Mouse (Mus musculus) central nervous system, embryonic 14 days (tissue): ENCODE results near the gene Olfr146. TPM values are rescaled to one million over a fixed set of nuclear protein-coding genes. Genes with fewer than 3 reads are reported as not detected.

Source experiments
- polyA plus RNA-seq: library from polyadenylated mRNA; depleted of rRNA; stranded (reverse); fragments of >200 nt; gene quantifications from 2 replicates; pipeline ENCODE4 v1.2.3, GENCODE M21; 2012; rRNA removed

Olfr146 gene
- not detected in 2 replicates for polyA plus RNA-seq

GRCm38 (mm10) chr9:39023277-39023676 is at the start of gene Olfr146:
Gene Olfr146 (minus strand): TSS chr9:39023377.

GRCm38 (mm10) chr9:39064851-39065250 is 41.7 kb upstream of the Olfr146 start, which contains the start of gene Olfr937:
Gene Olfr937 (minus strand): TSS chr9:39064951.

DNA sequence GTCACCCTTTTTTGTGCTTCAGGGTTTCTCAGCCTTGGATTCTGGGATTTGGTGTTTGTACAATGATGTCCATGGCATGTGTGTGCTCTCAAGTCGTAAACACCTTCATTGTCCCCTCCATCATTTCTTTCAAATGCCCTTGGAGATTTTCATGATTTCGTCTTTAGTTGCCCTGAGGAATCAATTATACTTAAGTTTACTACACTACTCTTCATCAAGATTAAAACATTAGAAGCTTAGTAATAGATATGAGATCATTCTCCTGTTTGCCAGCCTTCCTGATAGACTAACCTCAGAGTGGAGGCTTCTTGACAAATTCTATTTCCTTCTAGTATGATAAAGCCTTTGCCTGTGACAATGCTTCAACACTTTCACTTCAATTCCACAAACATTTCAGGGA is 23.6 kb downstream of the Olfr146 start, which contains the start of gene Olfr935:
Gene Olfr935, minus strand, starts transcription at position 101 of the 400 bp plus-strand sequence.

DNA sequence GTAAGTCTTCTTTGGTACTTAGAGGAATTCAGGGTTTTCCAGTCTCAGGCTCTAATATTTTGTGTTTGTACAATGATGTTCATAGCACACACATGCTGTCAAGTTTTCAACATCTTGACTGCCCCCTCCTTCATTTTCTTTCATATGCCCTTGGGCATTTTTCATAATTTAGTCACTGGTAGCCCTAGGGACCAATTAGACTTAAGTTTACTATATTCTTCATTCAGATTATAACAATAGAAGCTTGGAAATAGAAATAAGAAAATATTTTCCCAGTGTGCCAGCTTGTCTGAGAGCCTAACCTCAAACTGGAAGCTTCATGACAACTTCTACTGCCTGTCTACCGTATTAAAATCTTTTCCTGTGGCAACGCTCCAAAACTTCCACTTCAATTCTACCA is 35.0 kb downstream of the Olfr146 start, which contains the start of gene Olfr934:
Gene Olfr934, minus strand, starts transcription at position 101 of the 400 bp plus-strand sequence.

GRCm38 (mm10) chr9:38972013-38972412 is 51.2 kb downstream of the Olfr146 start, which contains the start of gene Olfr933:
Gene Olfr933 (plus strand): TSS chr9:38972313.

Other genes starting within 250 kb of the Olfr146 start
- gene Olfr922, start 208.8 kb downstream of the Olfr146 start, polyA plus RNA-seq, result not detected in 2 replicates
- not detected in 2 replicates for gene Olfr923, start 196.8 kb downstream of the Olfr146 start, polyA plus RNA-seq
- gene Olfr924, start 178.9 kb downstream of the Olfr146 start, polyA plus RNA-seq, result not detected in 2 replicates
- gene Olfr26, start 168.3 kb downstream of the Olfr146 start, polyA plus RNA-seq, result not detected in 2 replicates
- gene Olfr926, start 146.3 kb downstream of the Olfr146 start, polyA plus RNA-seq, result not detected in 2 replicates
- gene Olfr930, start 93.6 kb downstream of the Olfr146 start, polyA plus RNA-seq, result not detected in 2 replicates
- gene Olfr933, start 51.1 kb downstream of the Olfr146 start, polyA plus RNA-seq, result not detected in 2 replicates
- not detected in 2 replicates for gene Olfr934, start 35.1 kb downstream of the Olfr146 start, polyA plus RNA-seq
- not detected in 2 replicates for gene Olfr935, start 23.7 kb downstream of the Olfr146 start, polyA plus RNA-seq
- not detected in 2 replicates for gene Olfr937, start 41.6 kb upstream of the Olfr146 start, polyA plus RNA-seq
- gene Olfr938, start 55.5 kb upstream of the Olfr146 start, polyA plus RNA-seq, result not detected in 2 replicates
- not detected in 2 replicates for gene Olfr27, start 104.8 kb upstream of the Olfr146 start, polyA plus RNA-seq
- not detected in 2 replicates for gene Olfr943, start 142.9 kb upstream of the Olfr146 start, polyA plus RNA-seq
- gene Olfr944, start 178.5 kb upstream of the Olfr146 start, polyA plus RNA-seq, result not detected in 2 replicates
- not detected in 2 replicates for gene Olfr1537, start 226.6 kb upstream of the Olfr146 start, polyA plus RNA-seq